Mouse (Mus musculus) forebrain, embryonic 14.5 days (tissue): ENCODE data around the gene Zcchc12. TPM values are rescaled to one million over a fixed set of nuclear protein-coding genes. Genes with fewer than 3 reads are reported as not detected.

Source experiments
- ATAC-seq: fragments of 200-750 bp; cut with Nextera tagmentation; 2 replicates; pipeline ENCODE4 v1.8.0; 2017; ENCODE audit warnings: mild to moderate bottlenecking, moderate library complexity
- DNase-seq: peaks from one replicate; pipeline ENCODE4 v3.0.0-alpha.2; 2015; ENCODE audit warnings: low spot score
- H3K27ac ChIP-seq: fragments of 300-500 bp; sonication (generic); 2 replicates; pipeline ENCODE4 v1.5.1; 2014; ENCODE audit warnings: low read depth, mild to moderate bottlenecking, control low read depth, low read length, moderate library complexity
- H3K27me3 ChIP-seq: fragments of 300-500 bp; sonication (generic); replicated peaks from 2 replicates; pipeline ENCODE4 v1.6.1; 2014; ENCODE audit warnings: low read length, control low read depth, mixed read lengths; ENCODE audit not compliant: control insufficient read depth, insufficient read depth
- H3K36me3 ChIP-seq: fragments of 300-500 bp; sonication (generic); 2 replicates; pipeline ENCODE4 v1.6.1; 2014; ENCODE audit warnings: low read length, control low read depth; ENCODE audit not compliant: control insufficient read depth, insufficient read depth
- H3K4me1 ChIP-seq: fragments of 300-500 bp; sonication (generic); 2 replicates; pipeline ENCODE4 v1.6.1; 2014; ENCODE audit warnings: antibody characterized with exemption, low read length, control low read depth; ENCODE audit not compliant: control insufficient read depth, insufficient read depth
- H3K4me2 ChIP-seq: fragments of 300-500 bp; sonication (generic); 2 replicates; pipeline ENCODE4 v1.6.1; 2014; ENCODE audit warnings: mild to moderate bottlenecking, control low read depth, low read length
- H3K4me3 ChIP-seq: fragments of 300-500 bp; sonication (generic); 2 replicates; pipeline ENCODE4 v1.5.1; 2014; ENCODE audit warnings: low read depth, low read length, control low read depth
- H3K9ac ChIP-seq: fragments of 300-500 bp; sonication (generic); 2 replicates; pipeline ENCODE4 v1.6.1; 2014; ENCODE audit warnings: mild to moderate bottlenecking, low read length, control low read depth, moderate library complexity
- H3K9me3 ChIP-seq: fragments of 300-500 bp; sonication (generic); replicated peaks from 2 replicates; pipeline ENCODE4 v1.6.1; 2016; ENCODE audit warnings: low read length, control low read depth, mixed read lengths; ENCODE audit not compliant: control insufficient read depth
- WGBS: fragments of 180-500 bp; shearing (Covaris S2); extraction: QIAGEN DNeasy Blood & Tissue Kit; methylation state at CpG from one replicate; pipeline ENCODE4 v1.1.7; 2014; 5-methylcytosine and 5-hydroxymethylcytosine counted together
- polyA plus RNA-seq: library from polyadenylated mRNA; unstranded; fragments of >200 nt; fragmentation: Nextera tagmentation; extraction: Ambion mirVana; gene quantifications from 2 replicates; pipeline ENCODE4 v1.2.1, GENCODE M21; 2014

The Zcchc12 gene
- polyA plus RNA-seq, 1 experiment from 2014 or later = 202 TPM

DNA sequence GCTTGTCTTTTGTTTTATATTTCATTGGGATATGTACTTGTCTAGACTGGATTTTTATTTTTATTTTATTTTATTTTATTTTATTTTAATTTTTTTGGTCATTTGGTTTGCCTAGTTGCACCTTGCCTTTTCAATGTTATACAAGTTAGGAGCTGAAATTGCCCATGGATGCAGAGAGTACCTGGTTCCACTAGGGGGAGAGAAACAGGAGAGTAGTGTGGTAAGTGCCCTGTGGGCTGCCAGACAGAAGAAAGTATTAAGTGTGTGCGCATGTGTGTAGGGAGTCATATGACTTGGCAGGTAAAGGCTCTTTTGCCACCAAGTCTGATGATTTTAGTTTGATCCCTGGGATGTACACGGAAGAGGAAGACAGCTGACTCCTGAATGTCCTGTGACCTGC, 13.8 kb downstream of the Zcchc12 start:
- ATAC-seq = no peak
- H3K27ac ChIP-seq = no peak overlapping the region
- H3K4me1 ChIP-seq = no peaks in the 10 kb centered on the region
- no peak overlapping the region for H3K4me3 ChIP-seq
- no peaks in the 10 kb centered on the region for H3K27me3 ChIP-seq
- H3K9me3 ChIP-seq = no peaks in the 10 kb centered on the region
- H3K9ac ChIP-seq = no peak overlapping the region
- no peak overlapping the region for H3K4me2 ChIP-seq
- H3K36me3 ChIP-seq = no peaks in the 10 kb centered on the region
- 78% methylated on average over 2 of the region's 2 CpGs for WGBS
- no peak for DNase-seq

DNA sequence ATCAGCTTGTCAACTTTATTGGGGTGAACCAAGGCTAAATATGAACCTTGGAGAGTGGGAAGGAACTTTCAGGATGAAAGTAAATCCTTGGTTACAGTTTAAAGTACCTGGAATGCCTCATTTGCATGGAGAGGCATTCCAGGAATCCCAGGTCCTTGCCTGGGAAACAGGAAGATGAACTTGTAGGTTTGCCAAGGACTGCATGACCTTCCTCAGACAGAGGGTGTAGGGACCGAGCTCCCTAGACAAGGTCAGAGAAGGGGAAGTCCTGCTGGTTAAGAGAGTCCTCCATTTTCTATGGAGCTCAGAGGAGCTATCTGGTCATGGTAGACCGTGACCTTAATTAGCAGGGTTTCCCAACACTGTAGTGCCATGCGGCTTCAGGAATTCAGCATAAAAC, 15.5 kb downstream of the Zcchc12 start:
- Histone ChIP-seq H3K9me3 (no peaks in the 10 kb centered on the region), H3K4me1 (no peaks in the 10 kb centered on the region), H3K4me3 (no peak overlapping the region), H3K27me3 (no peaks in the 10 kb centered on the region), H3K27ac (no peak overlapping the region), H3K36me3 (no peaks in the 10 kb centered on the region), H3K9ac (no peak overlapping the region), H3K4me2 (no peak overlapping the region)
- ATAC-seq (no peak), DNase-seq (no peak)
- WGBS = 83% methylated on average over 3 of the region's 3 CpGs

- Histone ChIP-seq H3K9me3 (no peaks in the 10 kb centered on the region), H3K4me1 (no peaks in the 10 kb centered on the region), H3K36me3 (no peaks in the 10 kb centered on the region), H3K4me3 (no peak overlapping the region), H3K27me3 (no peaks in the 10 kb centered on the region), H3K9ac (no peak overlapping the region), H3K27ac (no peak overlapping the region), H3K4me2 (no peak overlapping the region)
- DNase-seq = no peak
- no peak for ATAC-seq
- WGBS = 50% methylated on average over 2 of the region's 2 CpGs
These were observed 25.7 kb downstream of the Zcchc12 start for GRCm38 (mm10) chrX:36221366-36221765.

DNA sequence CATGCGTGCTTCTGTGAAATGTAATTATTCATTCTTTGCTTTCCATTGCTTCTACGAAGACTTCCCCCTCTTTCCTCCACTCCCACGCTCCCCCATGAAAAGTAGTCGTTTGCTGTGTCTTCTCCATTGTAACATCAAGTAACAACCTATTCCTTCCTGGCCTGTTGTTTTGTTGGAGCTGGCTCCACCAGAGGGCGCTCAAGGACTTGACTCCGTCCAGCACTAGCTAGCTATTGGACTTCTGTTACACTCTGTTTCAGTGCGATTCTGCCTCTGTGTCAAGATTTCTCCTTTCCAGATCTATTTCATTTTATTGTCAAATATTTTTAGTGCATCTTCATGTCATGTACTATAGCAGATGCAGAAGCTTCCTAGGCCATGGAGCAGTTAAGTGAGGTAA, 30.1 kb downstream of the Zcchc12 start:
- ATAC-seq = peak; percentile 46; the same call in 1 of the 2 replicates

DNA sequence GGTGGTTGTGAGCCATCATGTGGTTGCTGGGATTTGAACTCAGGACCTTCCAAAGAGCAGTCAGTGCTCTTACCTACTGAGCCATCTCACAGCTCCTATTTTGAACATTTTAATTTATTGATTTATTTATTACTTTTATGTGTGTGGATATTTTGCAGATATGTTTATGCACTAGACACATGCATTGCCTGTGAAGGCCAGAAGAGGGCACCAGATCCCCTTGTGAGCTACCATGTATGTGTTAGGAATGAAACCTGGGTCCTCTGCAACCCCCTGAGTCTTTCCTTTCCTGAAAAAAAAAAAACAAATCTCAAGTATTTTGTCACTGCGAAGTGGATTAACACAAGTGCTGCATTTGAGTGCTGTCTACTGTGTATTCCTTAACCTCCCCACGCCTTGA, 30.9 kb downstream of the Zcchc12 start:
- 39% methylated on average over 2 of the region's 2 CpGs for WGBS
- Histone ChIP-seq H3K4me2 (no peak overlapping the region), H3K27ac (no peak overlapping the region), H3K9ac (no peak overlapping the region), H3K4me3 (no peak overlapping the region), H3K36me3 (no peaks in the 10 kb centered on the region), H3K9me3 (no peaks in the 10 kb centered on the region), H3K27me3 (no peaks in the 10 kb centered on the region), H3K4me1 (no peaks in the 10 kb centered on the region)
- DNase-seq (peak; percentile 48), ATAC-seq (peak; percentile 32; the same call in 1 of the 2 replicates)

More for the DNA sequence above, 30.1 kb downstream of the Zcchc12 start:
- no peaks in the 10 kb centered on the region for H3K4me1 ChIP-seq
- H3K27me3 ChIP-seq = no peaks in the 10 kb centered on the region
- H3K4me3 ChIP-seq = no peak overlapping the region
- no peak overlapping the region for H3K4me2 ChIP-seq
- DNase-seq = peak; percentile 82
- no peak overlapping the region for H3K27ac ChIP-seq
- 33% methylated on average over 7 of the region's 7 CpGs for WGBS
- H3K9me3 ChIP-seq = no peaks in the 10 kb centered on the region
- H3K36me3 ChIP-seq = no peaks in the 10 kb centered on the region
- no peak overlapping the region for H3K9ac ChIP-seq

DNA sequence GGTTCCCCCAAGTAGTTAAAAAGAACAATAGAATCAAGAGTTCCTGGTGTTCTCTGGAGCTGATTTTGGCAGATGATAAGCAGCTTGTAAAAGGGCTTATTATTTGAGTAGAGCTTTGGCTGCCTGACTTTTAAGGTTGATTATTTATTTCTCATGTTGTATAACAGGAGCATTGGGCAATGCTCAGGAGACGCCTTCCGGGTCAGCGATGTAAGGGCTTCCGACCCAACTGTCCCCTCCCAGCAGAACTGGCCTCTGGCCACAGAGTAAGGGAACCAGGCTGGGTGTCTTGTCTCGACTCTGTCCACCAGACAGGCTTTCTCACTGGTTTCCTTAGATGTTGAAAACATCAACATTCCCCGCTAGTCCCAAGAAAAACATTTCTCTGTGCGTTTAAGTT, 33.2 kb downstream of the Zcchc12 start:
- no peak overlapping the region for H3K27ac ChIP-seq
- no peaks in the 10 kb centered on the region for H3K9me3 ChIP-seq
- no peaks in the 10 kb centered on the region for H3K36me3 ChIP-seq
- H3K27me3 ChIP-seq = no peaks in the 10 kb centered on the region
- DNase-seq = no peak
- no peak for ATAC-seq
- H3K4me3 ChIP-seq = no peak overlapping the region
- no peak overlapping the region for H3K9ac ChIP-seq
- WGBS = 61% methylated on average over 7 of the region's 7 CpGs
- no peak overlapping the region for H3K4me2 ChIP-seq
- no peaks in the 10 kb centered on the region for H3K4me1 ChIP-seq

- H3K4me1 ChIP-seq = no peaks in the 10 kb centered on the region
- no peak overlapping the region for H3K4me3 ChIP-seq
- DNase-seq (no peak), ATAC-seq (no peak)
- no peaks in the 10 kb centered on the region for H3K27me3 ChIP-seq
- H3K9me3 ChIP-seq = no peaks in the 10 kb centered on the region
- H3K36me3 ChIP-seq = no peaks in the 10 kb centered on the region
- no peak overlapping the region for H3K27ac ChIP-seq
- H3K4me2 ChIP-seq = no peak overlapping the region
- H3K9ac ChIP-seq = no peak overlapping the region
- 74% methylated on average over 2 of the region's 2 CpGs for WGBS
These were observed 33.6 kb downstream of the Zcchc12 start for GRCm38 (mm10) chrX:36229273-36229672.

- no peaks in the 10 kb centered on the region for H3K36me3 ChIP-seq
- no peak overlapping the region for H3K9ac ChIP-seq
- H3K4me3 ChIP-seq = no peak overlapping the region
- whole genome bisulfite sequencing = 77% methylated on average over 6 of the region's 6 CpGs
- H3K27ac ChIP-seq = no peak overlapping the region
- DNase-seq (no peak), ATAC-seq (no peak)
- no peaks in the 10 kb centered on the region for H3K4me1 ChIP-seq
- no peaks in the 10 kb centered on the region for H3K9me3 ChIP-seq
- no peaks in the 10 kb centered on the region for H3K27me3 ChIP-seq
- H3K4me2 ChIP-seq = no peak overlapping the region
These were observed 39.9 kb downstream of the Zcchc12 start for GRCm38 (mm10) chrX:36235652-36236051.
